Mouse (Mus musculus) heart, adult 11 months (tissue): ENCODE results near the gene Hopx.

ENCODE experiments used
- DNase-seq: peaks from one replicate; pipeline ENCODE4 v3.0.0; 2022

Gene Hopx

GRCm38 (mm10) chr5:77061372-77062038 lies 53.4 kb downstream of the Hopx start:
- DNase-seq, result peak; percentile 88

- DNase-seq, result peak; percentile 79
These were observed 54.6 kb downstream of the Hopx start for GRCm38 (mm10) chr5:77060363-77060762.

DNA sequence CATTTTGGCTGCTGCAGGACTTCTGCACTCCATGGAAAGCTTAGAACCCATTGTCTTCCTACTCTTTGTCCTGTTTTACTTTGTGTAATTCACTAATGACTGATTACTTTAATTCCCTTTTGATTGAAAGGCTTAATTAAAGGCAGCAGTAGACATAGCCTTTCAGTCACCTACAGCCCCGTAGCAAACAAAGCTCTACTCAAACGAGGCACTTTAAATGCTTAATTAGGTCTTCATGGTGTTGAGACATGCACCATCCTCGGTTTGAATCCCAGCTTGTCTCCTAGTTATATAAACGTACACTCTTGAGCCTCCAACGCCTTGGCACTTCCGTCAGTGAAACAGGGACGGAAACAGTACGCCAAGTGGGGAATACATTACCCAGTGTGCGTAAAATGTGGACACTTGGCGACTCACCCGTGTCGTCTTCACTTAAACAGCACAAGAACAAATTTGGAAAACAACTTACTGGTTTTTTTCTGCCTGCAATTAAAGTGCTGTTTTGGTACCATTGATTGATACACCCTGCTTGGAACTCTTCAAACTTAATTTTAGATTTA lies 58.0 kb downstream of the Hopx start:
- peak; percentile 33 for DNase-seq

- DNase-seq, result peak; percentile 57
These were observed 62.3 kb downstream of the Hopx start for GRCm38 (mm10) chr5:77052616-77053015.

DNA sequence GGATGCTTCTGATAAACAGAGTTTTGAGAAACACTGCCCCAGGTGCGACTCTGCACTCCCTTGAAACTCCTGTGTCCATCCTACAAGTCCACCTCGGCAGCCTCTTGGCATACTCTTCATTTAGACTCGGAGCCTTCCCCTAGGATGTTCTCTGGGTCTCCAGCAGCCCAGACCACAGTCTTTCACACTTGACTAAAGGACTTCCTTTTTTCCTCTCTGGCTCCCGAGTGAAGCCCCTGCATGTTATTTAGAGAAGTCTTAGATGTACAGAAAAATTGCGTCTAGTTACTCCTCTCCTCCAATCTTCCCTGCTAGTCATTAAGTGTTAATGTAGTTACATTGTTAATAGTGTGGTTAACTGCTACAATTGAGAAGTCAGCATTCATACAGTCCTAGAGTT lies 70.6 kb downstream of the Hopx start:
- DNase-seq, result peak; percentile 77

GRCm38 (mm10) chr5:77039391-77039790 lies 75.5 kb downstream of the Hopx start:
- DNase-seq, result no peak

DNA sequence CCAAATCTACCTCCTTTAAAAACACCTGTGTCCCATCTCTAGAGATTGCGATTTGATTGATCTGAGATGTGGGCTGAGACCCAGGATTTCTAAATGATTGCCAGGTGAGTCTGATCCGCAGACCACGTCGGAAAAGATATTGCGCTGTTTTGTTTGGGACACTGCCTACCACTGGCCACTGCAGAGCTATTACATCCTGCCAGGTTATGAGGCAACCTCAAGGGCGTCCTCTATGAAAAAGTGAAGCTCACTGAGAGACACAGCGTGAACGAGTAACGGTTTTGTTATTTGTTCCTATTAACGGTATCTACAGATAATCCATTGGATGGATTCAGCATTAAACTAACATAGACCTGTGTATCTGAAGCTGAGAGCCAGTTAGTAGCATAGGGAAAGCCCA lies 76.5 kb downstream of the Hopx start:
- DNase-seq, result peak; percentile 56
